Mouse (Mus musculus) C2C12 (cell line): Measurements from ENCODE around the gene Ireb2.

Experiments used
- CEBPB ChIP-seq: IDR thresholded peaks from one replicate; pipeline ENCODE4 v1.6.1; 2011; ENCODE audit warnings: low read depth, mild to moderate bottlenecking, control low read depth, moderate library complexity
- CTCF ChIP-seq: IDR thresholded peaks from one replicate; pipeline ENCODE4 v1.5.1; 2011; ENCODE audit not compliant: control insufficient read depth, insufficient read depth, insufficient read length
- FOSL1 ChIP-seq: IDR thresholded peaks from one replicate; pipeline ENCODE4 v1.8.0; 2011; ENCODE audit warnings: mild to moderate bottlenecking, low read length; ENCODE audit not compliant: poor library complexity, insufficient read depth, severe bottlenecking
- MAX ChIP-seq: IDR thresholded peaks from one replicate; pipeline ENCODE4 v1.6.1; 2011; ENCODE audit warnings: mild to moderate bottlenecking, control low read depth
- MYOG ChIP-seq: IDR thresholded peaks from one replicate; pipeline ENCODE4 v1.6.1; 2011; ENCODE audit not compliant: control insufficient read depth, insufficient read length; ENCODE audit errors: extremely low read depth
- USF1 ChIP-seq: IDR thresholded peaks from one replicate; pipeline ENCODE4 v1.6.1; 2011; ENCODE audit warnings: low read depth, mild to moderate bottlenecking, control low read depth, moderate library complexity

DNA sequence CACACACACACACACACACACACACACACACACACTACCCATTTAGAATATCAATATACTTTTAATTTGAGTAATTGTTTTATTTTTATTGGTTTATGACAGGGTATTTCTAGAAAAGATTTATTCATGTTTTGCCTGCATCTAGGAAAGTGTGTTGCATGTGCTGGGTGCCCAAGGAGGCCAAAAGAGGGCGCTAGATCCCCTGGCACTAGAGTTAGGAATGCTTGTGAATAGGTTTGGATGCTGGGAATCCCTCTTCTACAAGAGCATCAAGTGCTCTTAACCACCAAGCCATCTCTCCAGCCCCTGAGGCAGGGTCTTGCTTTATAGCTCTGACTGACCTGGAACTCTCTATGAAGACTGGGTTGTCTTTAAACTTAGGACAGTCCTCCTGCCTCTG, 68.2 kb downstream of the Ireb2 start:
- TF ChIP-seq CTCF (no peak), FOSL1 (no peak), MAX (no peak), USF1 (no peak), CEBPB (no peak), MYOG (no peak)
